In the genomic region with DNA sequence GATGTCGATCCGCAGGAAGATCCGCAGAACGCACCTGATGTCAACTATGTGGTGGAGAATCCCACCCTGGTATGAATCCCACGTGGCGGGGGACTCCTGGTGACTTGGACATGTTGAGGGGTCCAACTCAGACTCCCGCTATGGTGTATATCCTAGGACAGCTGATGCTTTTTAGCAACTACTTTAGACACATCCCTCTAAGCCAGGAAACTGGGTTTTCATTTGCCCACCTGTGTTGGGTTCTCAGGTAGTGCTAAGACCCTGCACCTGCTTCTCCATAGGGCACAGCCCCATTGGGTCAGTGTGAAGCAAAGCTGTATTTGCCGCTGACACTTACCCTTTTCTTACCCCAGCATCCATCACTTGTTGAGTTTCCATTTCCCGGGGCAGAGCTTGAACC, we compare ENCODE assay signal across 8 mouse cellular contexts. TPM values are rescaled to one million over a fixed set of nuclear protein-coding genes. Genes with fewer than 3 reads are reported as not detected.
DNase-seq lines count a peak whose midpoint lies in the region; ATAC-seq and TF ChIP-seq lines count a peak whose summit lies in the region.

No protein-coding gene starts in this region.

- H3K27ac ChIP-seq in heart, embryonic 12.5 days (ENCODE audit: poor library complexity, severe bottlenecking), result no peak overlapping the region
- no peak overlapping the region for H3K27ac ChIP-seq in ES-Bruce4 (ENCODE audit: insufficient read depth, low read length)
- H3K27ac ChIP-seq in forebrain, embryonic 16.5 days (ENCODE audit: low read length), result no peak overlapping the region
- H3K27ac ChIP-seq in liver, embryonic 15.5 days (replicated peaks), result peak overlapping the region; percentile 81; the same call in 1 of the 2 replicates

- no peak for TF ChIP-seq CTCF in ES-Bruce4 (IDR thresholded peaks at IDR 0.05; ENCODE audit: low read depth, low read length)

- TF ChIP-seq EP300 in ES-Bruce4 (IDR thresholded peaks at IDR 0.05; ENCODE audit: insufficient read depth, low read depth, low read length), result no peak

- H3K4me3 ChIP-seq in heart, embryonic 12.5 days, result peak overlapping the region; percentile 100
- H3K4me3 ChIP-seq in ES-Bruce4 (ENCODE audit: low read depth, low read length), result peak overlapping the region; percentile 90
- peak overlapping the region; percentile 71 for H3K4me3 ChIP-seq in forebrain, embryonic 16.5 days (replicated peaks; ENCODE audit: low read length)
- peak overlapping the region; percentile 93 for H3K4me3 ChIP-seq in liver, embryonic 15.5 days (replicated peaks)

- H3K4me1 ChIP-seq in heart, embryonic 12.5 days (replicated peaks), result peaks cover 21% of the 10 kb centered on the region
- H3K4me1 ChIP-seq in ES-Bruce4 (ENCODE audit: control insufficient read depth, insufficient read depth, low read length), result peaks cover 6% of the 10 kb centered on the region
- H3K4me1 ChIP-seq in forebrain, embryonic 16.5 days (replicated peaks; ENCODE audit: control insufficient read depth, insufficient read depth, low read length), result peaks cover 18% of the 10 kb centered on the region
- peaks cover 33% of the 10 kb centered on the region for H3K4me1 ChIP-seq in liver, embryonic 15.5 days (replicated peaks)

- DNase-seq in heart, postnatal 10 days, result no peak
- DNase-seq in layer of hippocampus, postnatal 25 days (ENCODE audit: extremely low spot score in 1 of 2, low spot score in 1 of 2), result no peak
- no peak for DNase-seq in thymus, postnatal 14 days
- DNase-seq in frontal cortex, postnatal 25 days (ENCODE audit: low spot score in 2 of 2), result no peak

- ATAC-seq in heart, embryonic 12.5 days (ENCODE audit: insufficient number of reproducible peaks, low FRiP score), result no peak
- no peak for ATAC-seq in forebrain, embryonic 16.5 days
- ATAC-seq in liver, embryonic 15.5 days (ENCODE audit: insufficient read depth), result no peak

- peaks cover 8% of the 10 kb centered on the region; the same call in 1 of the 2 replicates for H3K27me3 ChIP-seq in heart, embryonic 12.5 days (replicated peaks)
- H3K27me3 ChIP-seq in ES-Bruce4 (ENCODE audit: control insufficient read depth, insufficient read depth, low read length, poor library complexity, severe bottlenecking), result no peaks in the 10 kb centered on the region
- H3K27me3 ChIP-seq in forebrain, embryonic 16.5 days (replicated peaks; ENCODE audit: control insufficient read depth, insufficient read depth, low read length), result no peaks in the 10 kb centered on the region
- no peaks in the 10 kb centered on the region for H3K27me3 ChIP-seq in liver, embryonic 15.5 days

- H3K4me2 ChIP-seq in heart, embryonic 12.5 days, result peak overlapping the region; percentile 96
- H3K4me2 ChIP-seq in forebrain, embryonic 16.5 days (ENCODE audit: low read length), result peak overlapping the region; percentile 94
- H3K4me2 ChIP-seq in liver, embryonic 15.5 days, result peak overlapping the region; percentile 99

- intact Hi-C loops in heart, postnatal 10 days (cut with DNase I), result no loop called here

- peak overlapping the region; percentile 97 for H3K9ac ChIP-seq in heart, embryonic 12.5 days
- H3K9ac ChIP-seq in ES-Bruce4 (ENCODE audit: low read depth, poor library complexity, severe bottlenecking), result peak overlapping the region; percentile 89
- peak overlapping the region; percentile 87 for H3K9ac ChIP-seq in forebrain, embryonic 16.5 days (replicated peaks; ENCODE audit: low read depth, low read length)
- H3K9ac ChIP-seq in liver, embryonic 15.5 days, result peak overlapping the region; percentile 86

- H3K9me3 ChIP-seq in heart, embryonic 12.5 days (replicated peaks), result no peaks in the 10 kb centered on the region
- no peaks in the 10 kb centered on the region for H3K9me3 ChIP-seq in ES-Bruce4 (replicated peaks; ENCODE audit: control insufficient read depth, insufficient read depth, low read length, poor library complexity, severe bottlenecking)
- H3K9me3 ChIP-seq in forebrain, embryonic 16.5 days (ENCODE audit: control insufficient read depth, low read length), result no peaks in the 10 kb centered on the region
- H3K9me3 ChIP-seq in liver, embryonic 15.5 days (replicated peaks), result no peaks in the 10 kb centered on the region

- 33% methylated on average over 9 of the region's 9 CpGs for WGBS in heart, embryonic 12.5 days
- WGBS in forebrain, embryonic 16.5 days, result 35% methylated on average over 9 of the region's 9 CpGs
- WGBS in liver, embryonic 15.5 days (ENCODE audit: insufficient replicate concordance), result 31% methylated on average over 9 of the region's 9 CpGs

- no peak for TF ChIP-seq POLR2A in ES-Bruce4 (IDR thresholded peaks at IDR 0.05; ENCODE audit: insufficient read depth, low read length)

- H3K36me3 ChIP-seq in heart, embryonic 12.5 days, result peaks cover 63% of the 10 kb centered on the region
- peaks cover 32% of the 10 kb centered on the region for H3K36me3 ChIP-seq in ES-Bruce4 (ENCODE audit: control insufficient read depth, insufficient read depth, low read length, poor library complexity, severe bottlenecking)
- H3K36me3 ChIP-seq in forebrain, embryonic 16.5 days (ENCODE audit: control insufficient read depth, insufficient read depth), result peaks cover 21% of the 10 kb centered on the region
- peaks cover 52% of the 10 kb centered on the region for H3K36me3 ChIP-seq in liver, embryonic 15.5 days (replicated peaks)

RNA-seq across cellular contexts. Expression of a gene that starts 1.1 kb away (rescaled TPM):
- 139 and 140 TPM in 2 replicates for polyA plus RNA-seq in heart, embryonic 12.5 days (2016; fragmentation: Nextera tagmentation; extraction: Ambion mirVana)
- total RNA-seq in heart, postnatal 10 days (2021), result 10 to 100 TPM; 61.7 to 69.1 TPM
- 92.0 and 95.2 TPM in 2 replicates for polyA plus RNA-seq in ES-Bruce4 (2011; ENCODE audit: insufficient read depth, insufficient read length, low read depth, missing spikeins)
- polyA plus RNA-seq in forebrain, embryonic 16.5 days (2015; fragmentation: Nextera tagmentation; extraction: Ambion mirVana), result 287 and 305 TPM in 2 replicates
- 72.0 and 77.3 TPM in 2 replicates for polyA plus RNA-seq in liver, embryonic 15.5 days (2015; fragmentation: Nextera tagmentation; extraction: Ambion mirVana)
- 100 to 1,000 TPM; 147 to 153 TPM for total RNA-seq in layer of hippocampus, postnatal 25 days (2021)

RNA-seq across cellular contexts. Expression of a gene that starts 1.1 kb away (rescaled TPM):
- polyA plus RNA-seq in heart, embryonic 12.5 days (2016; fragmentation: Nextera tagmentation; extraction: Ambion mirVana), result 23.2 and 24.9 TPM in 2 replicates
- total RNA-seq in heart, postnatal 10 days (2021), result 10 to 100 TPM; 12.2 to 12.5 TPM
- 8.9 and 9.3 TPM in 2 replicates for polyA plus RNA-seq in ES-Bruce4 (2011; ENCODE audit: insufficient read depth, insufficient read length, low read depth, missing spikeins)
- 95.2 and 119 TPM in 2 replicates for polyA plus RNA-seq in forebrain, embryonic 16.5 days (2015; fragmentation: Nextera tagmentation; extraction: Ambion mirVana)
- 11.5 and 12.0 TPM in 2 replicates for polyA plus RNA-seq in liver, embryonic 15.5 days (2015; fragmentation: Nextera tagmentation; extraction: Ambion mirVana)
- 10 to 100 TPM; 68.8 to 74.1 TPM for total RNA-seq in layer of hippocampus, postnatal 25 days (2021)

RNA-seq across cellular contexts. Expression of a gene that starts 11.1 kb away (rescaled TPM):
- 48.0 and 48.3 TPM in 2 replicates for polyA plus RNA-seq in heart, embryonic 12.5 days (2016; fragmentation: Nextera tagmentation; extraction: Ambion mirVana)
- total RNA-seq in heart, postnatal 10 days (2021), result 10 to 100 TPM; 33.1 to 34.8 TPM
- 56.7 and 66.9 TPM in 2 replicates for polyA plus RNA-seq in ES-Bruce4 (2011; ENCODE audit: insufficient read depth, insufficient read length, low read depth, missing spikeins)
- polyA plus RNA-seq in forebrain, embryonic 16.5 days (2015; fragmentation: Nextera tagmentation; extraction: Ambion mirVana), result 53.4 and 56.9 TPM in 2 replicates
- polyA plus RNA-seq in liver, embryonic 15.5 days (2015; fragmentation: Nextera tagmentation; extraction: Ambion mirVana), result 58.3 and 61.3 TPM in 2 replicates
- total RNA-seq in layer of hippocampus, postnatal 25 days (2021), result 10 to 100 TPM; 45.7 to 50.0 TPM

RNA-seq across cellular contexts. Expression of a gene that starts 22.6 kb away (rescaled TPM):
- polyA plus RNA-seq in heart, embryonic 12.5 days (2016; fragmentation: Nextera tagmentation; extraction: Ambion mirVana), result 3.5 and 5.3 TPM in 2 replicates
- 10 to 100 TPM; 20.1 to 21.0 TPM for total RNA-seq in heart, postnatal 10 days (2021)
- polyA plus RNA-seq in ES-Bruce4 (2011; ENCODE audit: insufficient read depth, insufficient read length, low read depth, missing spikeins), result 56.2 and 85.9 TPM in 2 replicates
- polyA plus RNA-seq in forebrain, embryonic 16.5 days (2015; fragmentation: Nextera tagmentation; extraction: Ambion mirVana), result 1.7 and 2.2 TPM in 2 replicates
- 0.94 and 2.6 TPM in 2 replicates for polyA plus RNA-seq in liver, embryonic 15.5 days (2015; fragmentation: Nextera tagmentation; extraction: Ambion mirVana)
- total RNA-seq in layer of hippocampus, postnatal 25 days (2021), result 10 to 100 TPM; 19.9 to 22.8 TPM

RNA-seq across cellular contexts. Expression of a gene that starts 39.2 kb away (rescaled TPM):
- polyA plus RNA-seq in heart, embryonic 12.5 days (2016; fragmentation: Nextera tagmentation; extraction: Ambion mirVana), result 45.1 and 47.5 TPM in 2 replicates
- 10 to 100 TPM; 27.4 to 33.8 TPM for total RNA-seq in heart, postnatal 10 days (2021)
- 114 and 127 TPM in 2 replicates for polyA plus RNA-seq in ES-Bruce4 (2011; ENCODE audit: insufficient read depth, insufficient read length, low read depth, missing spikeins)
- polyA plus RNA-seq in forebrain, embryonic 16.5 days (2015; fragmentation: Nextera tagmentation; extraction: Ambion mirVana), result 92.0 and 97.4 TPM in 2 replicates
- polyA plus RNA-seq in liver, embryonic 15.5 days (2015; fragmentation: Nextera tagmentation; extraction: Ambion mirVana), result 20.1 and 24.9 TPM in 2 replicates
- 100 to 1,000 TPM; 191 to 198 TPM for total RNA-seq in layer of hippocampus, postnatal 25 days (2021)
